Mouse (Mus musculus): Measurements from ENCODE around the gene Zfp599.

GRCm38 (mm10) chr9:22259184-22260091 is at the start of gene Zfp599:
- no peak for TF ChIP-seq CTCF (IDR thresholded peaks at IDR 0.05; ENCODE audit: low read depth)
- TF ChIP-seq EP300 (IDR thresholded peaks at IDR 0.05; ENCODE audit: low read depth) = no peak
